8 mouse cellular contexts compared by ENCODE assay signal in genomic region chr10:81543633-81544032, GRCm38 (mm10). TPM values are rescaled to one million over a fixed set of nuclear protein-coding genes. Genes with fewer than 3 reads are reported as not detected.
DNase-seq lines count a peak whose midpoint lies in the region; ATAC-seq lines count a peak whose summit lies in the region.

No protein-coding gene starts in this region.

- no peaks in the 10 kb centered on the region for H3K9me3 ChIP-seq in kidney, embryonic 15.5 days (replicated peaks)
- no peaks in the 10 kb centered on the region for H3K9me3 ChIP-seq in embryonic facial prominence, embryonic 10.5 days
- no peaks in the 10 kb centered on the region for H3K9me3 ChIP-seq in hindbrain, embryonic 16.5 days (ENCODE audit: control insufficient read depth, low read length)
- H3K9me3 ChIP-seq in midbrain, embryonic 16.5 days (replicated peaks; ENCODE audit: control insufficient read depth, low read length, poor library complexity, severe bottlenecking), result no peaks in the 10 kb centered on the region

- H3K36me3 ChIP-seq in kidney, embryonic 15.5 days, result peaks cover 15% of the 10 kb centered on the region
- H3K36me3 ChIP-seq in embryonic facial prominence, embryonic 10.5 days (replicated peaks), result peaks cover 37% of the 10 kb centered on the region
- H3K36me3 ChIP-seq in hindbrain, embryonic 16.5 days (ENCODE audit: control insufficient read depth, insufficient read depth, low read length), result no peaks in the 10 kb centered on the region
- H3K36me3 ChIP-seq in midbrain, embryonic 16.5 days (ENCODE audit: control insufficient read depth, insufficient read depth, low read length), result no peaks in the 10 kb centered on the region

- DNase-seq in kidney, postnatal 36 days, result no peak
- no peak for DNase-seq in embryonic facial prominence, embryonic 10.5 days (ENCODE audit: low spot score)
- DNase-seq in layer of hippocampus, adult 9-10 months (ENCODE audit: low spot score), result no peak
- DNase-seq in adrenal gland, adult 8-10 months, result no peak
- no peak for DNase-seq in urinary bladder, postnatal 4 days (ENCODE audit: low spot score in 2 of 2)

- ATAC-seq in kidney, embryonic 15.5 days (replicated peaks; ENCODE audit: low FRiP score), result no peak
- no peak for ATAC-seq in hindbrain, embryonic 16.5 days
- ATAC-seq in midbrain, embryonic 16.5 days, result no peak

- peak overlapping the region; percentile 98 for H3K4me3 ChIP-seq in kidney, embryonic 15.5 days (replicated peaks)
- H3K4me3 ChIP-seq in embryonic facial prominence, embryonic 10.5 days, result peak overlapping the region; percentile 80
- H3K4me3 ChIP-seq in hindbrain, embryonic 16.5 days (ENCODE audit: low read length), result peak overlapping the region; percentile 72
- peak overlapping the region; percentile 92 for H3K4me3 ChIP-seq in midbrain, embryonic 16.5 days (ENCODE audit: low read depth, low read length)

- no peaks in the 10 kb centered on the region for H3K27me3 ChIP-seq in kidney, embryonic 15.5 days
- H3K27me3 ChIP-seq in embryonic facial prominence, embryonic 10.5 days (replicated peaks; ENCODE audit: low read depth, poor library complexity, severe bottlenecking), result no peaks in the 10 kb centered on the region
- no peaks in the 10 kb centered on the region for H3K27me3 ChIP-seq in hindbrain, embryonic 16.5 days (replicated peaks; ENCODE audit: control insufficient read depth, insufficient read depth, low read length)
- H3K27me3 ChIP-seq in midbrain, embryonic 16.5 days (ENCODE audit: control insufficient read depth, insufficient read depth, low read depth, low read length), result no peaks in the 10 kb centered on the region

- H3K4me1 ChIP-seq in kidney, embryonic 15.5 days, result peaks cover 37% of the 10 kb centered on the region
- peaks cover 39% of the 10 kb centered on the region for H3K4me1 ChIP-seq in embryonic facial prominence, embryonic 10.5 days
- peaks cover 29% of the 10 kb centered on the region for H3K4me1 ChIP-seq in hindbrain, embryonic 16.5 days (ENCODE audit: control insufficient read depth, insufficient read depth, low read depth, low read length)
- H3K4me1 ChIP-seq in midbrain, embryonic 16.5 days (ENCODE audit: control insufficient read depth, insufficient read depth, low read length), result peaks cover 23% of the 10 kb centered on the region

- WGBS in kidney, embryonic 15.5 days, result 89% methylated on average over 1 of the region's 1 CpGs
- 67% methylated on average over 1 of the region's 1 CpGs for WGBS in embryonic facial prominence, embryonic 10.5 days
- WGBS in hindbrain, embryonic 16.5 days, result 70% methylated on average over 1 of the region's 1 CpGs
- 63% methylated on average over 1 of the region's 1 CpGs for WGBS in midbrain, embryonic 16.5 days

- H3K4me2 ChIP-seq in kidney, embryonic 15.5 days, result peak overlapping the region; percentile 88
- H3K4me2 ChIP-seq in hindbrain, embryonic 16.5 days (ENCODE audit: low read length), result peak overlapping the region; percentile 66
- H3K4me2 ChIP-seq in midbrain, embryonic 16.5 days (ENCODE audit: low read length), result peak overlapping the region; percentile 90

- H3K9ac ChIP-seq in kidney, embryonic 15.5 days, result peak overlapping the region; percentile 95
- H3K9ac ChIP-seq in hindbrain, embryonic 16.5 days (ENCODE audit: low read depth, low read length), result peak overlapping the region; percentile 96
- H3K9ac ChIP-seq in midbrain, embryonic 16.5 days (ENCODE audit: low read depth, low read length), result peak overlapping the region; percentile 89

- H3K27ac ChIP-seq in kidney, embryonic 15.5 days, result no peak overlapping the region
- H3K27ac ChIP-seq in embryonic facial prominence, embryonic 10.5 days (replicated peaks), result no peak overlapping the region; the same call in 1 of the 2 replicates
- H3K27ac ChIP-seq in hindbrain, embryonic 16.5 days (ENCODE audit: low read depth, low read length), result no peak overlapping the region
- H3K27ac ChIP-seq in midbrain, embryonic 16.5 days (ENCODE audit: low read length), result no peak overlapping the region

RNA-seq across cellular contexts. Expression of gene Gna11, which starts 1.4 kb away (rescaled TPM):
- 79.0 and 88.6 TPM in 2 replicates for polyA plus RNA-seq in kidney, embryonic 15.5 days (2015; fragmentation: Nextera tagmentation; extraction: Ambion mirVana)
- 79.0 and 80.4 TPM in 2 replicates for polyA plus RNA-seq in embryonic facial prominence, embryonic 10.5 days (2016; fragmentation: Nextera tagmentation; extraction: Ambion mirVana)
- polyA plus RNA-seq in hindbrain, embryonic 16.5 days (2015; fragmentation: Nextera tagmentation; extraction: Ambion mirVana), result 96.0 and 104 TPM in 2 replicates
- polyA plus RNA-seq in midbrain, embryonic 16.5 days (2015; fragmentation: Nextera tagmentation; extraction: Ambion mirVana), result 89.7 and 90.2 TPM in 2 replicates
- total RNA-seq in adrenal gland, adult 8-10 months (2022), result 100 to 1,000 TPM in 2 of 4 experiments, 10 to 100 TPM in 2; 90.2 to 105 (median 98.1) TPM

RNA-seq across cellular contexts. Expression of gene Aes, which starts 15.7 kb away (rescaled TPM):
- polyA plus RNA-seq in kidney, embryonic 15.5 days (2015; fragmentation: Nextera tagmentation; extraction: Ambion mirVana), result 535 and 630 TPM in 2 replicates
- polyA plus RNA-seq in embryonic facial prominence, embryonic 10.5 days (2016; fragmentation: Nextera tagmentation; extraction: Ambion mirVana), result 266 and 347 TPM in 2 replicates
- polyA plus RNA-seq in hindbrain, embryonic 16.5 days (2015; fragmentation: Nextera tagmentation; extraction: Ambion mirVana), result 457 and 712 TPM in 2 replicates
- 700 and 706 TPM in 2 replicates for polyA plus RNA-seq in midbrain, embryonic 16.5 days (2015; fragmentation: Nextera tagmentation; extraction: Ambion mirVana)
- 1,000 to 10,000 TPM in 3 of 4 experiments, 100 to 1,000 TPM in 1; 989 to 1,424 (median 1,166) TPM for total RNA-seq in adrenal gland, adult 8-10 months (2022)

RNA-seq across cellular contexts. Expression of gene Gna15, which starts 19.6 kb away (rescaled TPM):
- 0.89 and 1.00 TPM in 2 replicates for polyA plus RNA-seq in kidney, embryonic 15.5 days (2015; fragmentation: Nextera tagmentation; extraction: Ambion mirVana)
- polyA plus RNA-seq in embryonic facial prominence, embryonic 10.5 days (2016; fragmentation: Nextera tagmentation; extraction: Ambion mirVana), result 1.2 and 1.3 TPM in 2 replicates
- polyA plus RNA-seq in hindbrain, embryonic 16.5 days (2015; fragmentation: Nextera tagmentation; extraction: Ambion mirVana), result 0.81 and 1.1 TPM in 2 replicates
- 0.80 and 0.87 TPM in 2 replicates for polyA plus RNA-seq in midbrain, embryonic 16.5 days (2015; fragmentation: Nextera tagmentation; extraction: Ambion mirVana)
- total RNA-seq in adrenal gland, adult 8-10 months (2022), result 1 to 10 TPM in 3 of 4 experiments, under 1 TPM in 1; 0.70 to 2.2 (median 1.6) TPM

RNA-seq across cellular contexts. Expression of gene Tle2, which starts 30.7 kb away (rescaled TPM):
- 39.3 and 45.6 TPM in 2 replicates for polyA plus RNA-seq in kidney, embryonic 15.5 days (2015; fragmentation: Nextera tagmentation; extraction: Ambion mirVana)
- polyA plus RNA-seq in embryonic facial prominence, embryonic 10.5 days (2016; fragmentation: Nextera tagmentation; extraction: Ambion mirVana), result 14.0 and 17.1 TPM in 2 replicates
- 40.9 and 50.2 TPM in 2 replicates for polyA plus RNA-seq in hindbrain, embryonic 16.5 days (2015; fragmentation: Nextera tagmentation; extraction: Ambion mirVana)
- polyA plus RNA-seq in midbrain, embryonic 16.5 days (2015; fragmentation: Nextera tagmentation; extraction: Ambion mirVana), result 39.0 and 54.8 TPM in 2 replicates
- 100 to 1,000 TPM in 2 of 4 experiments, 10 to 100 TPM in 2; 50.6 to 211 (median 117) TPM for total RNA-seq in adrenal gland, adult 8-10 months (2022)

RNA-seq across cellular contexts. Expression of gene S1pr4, which starts 43.7 kb away (rescaled TPM):
- polyA plus RNA-seq in kidney, embryonic 15.5 days (2015; fragmentation: Nextera tagmentation; extraction: Ambion mirVana), result 1.2 and 1.4 TPM in 2 replicates
- polyA plus RNA-seq in embryonic facial prominence, embryonic 10.5 days (2016; fragmentation: Nextera tagmentation; extraction: Ambion mirVana), result 0.28 and 0.51 TPM in 2 replicates
- polyA plus RNA-seq in hindbrain, embryonic 16.5 days (2015; fragmentation: Nextera tagmentation; extraction: Ambion mirVana), result 0.65 and 0.79 TPM in 2 replicates
- 0.44 and 0.58 TPM in 2 replicates for polyA plus RNA-seq in midbrain, embryonic 16.5 days (2015; fragmentation: Nextera tagmentation; extraction: Ambion mirVana)
- total RNA-seq in adrenal gland, adult 8-10 months (2022), result 1 to 10 TPM in 2 of 4 experiments, under 1 TPM in 2; 0.56 to 1.7 (median 0.92) TPM
